Mouse (Mus musculus): ENCODE measurements at regions not wholly inside any gene's neighbourhood (a gene's known extent, or its start where the extent isn't known, plus 50 kb on each side); places are given as distances from the start of the nearest gene placed in this dataset.
A peak's percentile ranks its signal among the peaks of the same experiment; 100 is the strongest.

DNA sequence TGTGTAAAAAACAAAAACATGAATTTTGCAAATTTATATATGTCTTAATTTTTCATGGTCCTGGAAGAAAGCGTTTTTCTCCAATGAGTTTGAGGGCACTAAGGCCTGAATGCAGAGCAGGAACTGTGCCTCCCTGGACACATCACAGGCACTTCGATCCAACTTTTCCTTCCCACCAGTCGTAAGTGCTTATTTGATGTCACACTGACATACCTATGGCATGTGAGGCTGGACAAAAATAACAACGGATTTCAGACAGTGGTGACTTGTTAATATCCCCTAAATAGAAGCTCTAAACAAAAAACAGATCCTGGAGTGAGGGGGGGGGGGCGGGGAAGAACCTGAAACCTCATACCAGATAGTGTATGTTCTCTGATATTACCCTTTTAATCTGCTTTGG, 1541.9 kb upstream of the Flrt2 start:
- DNase-seq, result no peak
- intact Hi-C loops (cut with DNase I), result no loop called here

DNA sequence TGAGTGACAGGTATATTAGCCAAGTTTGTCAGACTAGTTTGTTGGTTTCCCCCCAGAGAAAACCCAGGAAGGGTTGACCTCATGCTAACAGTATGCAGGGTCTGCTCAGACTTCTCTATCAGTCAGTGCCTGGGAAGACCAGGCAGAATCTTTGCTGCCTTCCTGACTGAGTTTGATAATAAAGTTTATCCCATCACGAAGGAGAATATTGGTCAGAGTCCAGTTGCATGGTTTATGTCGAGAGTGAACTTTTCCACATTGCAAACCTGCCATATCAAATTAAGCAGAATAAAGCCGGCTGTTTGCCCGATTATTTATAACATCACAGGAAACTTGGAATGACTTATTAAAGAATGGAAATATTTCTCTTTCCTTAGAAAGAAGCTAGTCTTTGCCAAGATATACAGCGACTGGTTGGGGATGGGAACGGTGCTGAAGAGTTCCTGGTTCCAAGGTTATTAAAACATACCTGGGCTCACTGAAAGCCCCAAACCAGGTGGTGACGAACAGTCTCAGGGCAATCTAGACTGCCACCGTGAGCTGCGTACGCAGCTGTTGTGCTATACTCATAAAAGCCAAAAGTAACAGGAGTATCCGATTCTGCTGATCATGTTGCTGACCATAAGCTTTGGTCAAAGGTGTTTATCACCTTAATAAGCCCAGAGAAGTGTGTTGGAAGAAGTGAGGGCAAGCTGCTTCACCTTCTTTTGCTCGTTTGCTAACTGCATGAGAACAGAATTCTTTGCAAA, 1536.7 kb upstream of the Flrt2 start:
- DNase-seq, result no peak
- intact Hi-C loops (cut with DNase I), result no loop called here

DNA sequence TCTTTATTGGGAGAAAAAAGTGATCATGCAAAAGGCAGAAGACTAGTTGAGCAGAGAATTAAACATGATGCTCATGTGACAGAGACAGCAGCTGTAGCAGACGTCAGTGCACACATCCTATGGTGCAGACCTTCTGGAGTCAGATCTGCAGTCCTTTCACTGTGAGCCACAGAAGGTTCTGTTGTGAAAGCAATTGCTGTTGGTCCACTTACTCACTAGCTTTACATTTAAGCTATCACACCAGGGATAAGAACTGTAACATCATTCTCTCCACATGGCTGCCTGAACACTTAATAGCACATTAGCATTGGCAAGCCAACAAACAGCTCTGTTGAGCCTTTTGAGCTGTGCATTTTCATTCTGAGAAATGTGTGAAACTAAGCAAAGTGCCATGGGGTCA, 1509.7 kb upstream of the Flrt2 start:
- intact Hi-C loops (cut with DNase I), result no loop called here
- DNase-seq, result no peak

DNA sequence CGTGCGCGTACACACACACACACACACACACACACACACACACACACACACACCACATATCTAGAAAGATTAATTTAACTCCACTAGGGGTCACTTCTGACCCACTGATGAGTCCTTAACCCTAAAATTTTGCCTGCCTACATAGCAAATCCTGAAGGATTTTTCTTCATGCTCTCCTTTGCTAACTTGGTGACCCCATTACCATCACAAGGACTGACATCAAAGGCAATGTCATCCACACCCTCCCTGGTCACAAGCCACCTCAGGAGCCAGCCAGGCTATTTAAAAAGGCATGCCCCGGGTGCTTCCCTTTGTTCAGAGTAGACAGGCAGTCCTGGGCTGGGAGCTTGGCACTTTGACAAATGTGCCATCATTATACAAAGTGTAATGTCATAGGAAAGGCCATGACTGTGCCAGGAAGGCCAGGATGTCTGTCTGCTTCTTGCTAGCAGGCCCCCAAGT, 1501.4 kb upstream of the Flrt2 start:
- intact Hi-C loops (cut with DNase I), result loop anchor here (2.0 to 10.0 kb wide), 3 partner anchors 234 to 1500 kb away; no protein-coding TSS in a partner anchor

DNA sequence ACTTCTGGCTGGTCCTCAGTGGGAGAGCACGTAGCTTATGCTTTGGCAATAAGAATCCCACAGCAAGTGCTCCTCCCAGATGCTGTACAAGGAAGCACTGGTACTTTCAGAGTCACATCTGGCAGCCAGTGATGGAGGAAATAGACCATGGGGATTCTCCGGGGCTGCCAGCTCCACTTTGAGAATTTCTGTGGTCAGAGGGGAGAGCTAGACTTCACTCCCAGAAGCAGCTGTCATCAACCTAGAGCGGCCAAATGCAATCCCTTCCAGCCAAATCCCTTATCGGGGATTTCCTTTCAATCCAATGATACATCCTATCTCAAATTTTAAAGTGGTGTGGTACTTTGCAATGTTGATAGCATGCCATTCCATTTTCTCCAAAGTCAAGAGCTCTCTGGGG, 1474.1 kb upstream of the Flrt2 start:
- peak; percentile 11 to 36 for DNase-seq
- intact Hi-C loops (cut with DNase I), result no loop called here

More for the DNA sequence above, 1501.4 kb upstream of the Flrt2 start:
- DNase-seq, result peak; percentile 48 to 50

DNA sequence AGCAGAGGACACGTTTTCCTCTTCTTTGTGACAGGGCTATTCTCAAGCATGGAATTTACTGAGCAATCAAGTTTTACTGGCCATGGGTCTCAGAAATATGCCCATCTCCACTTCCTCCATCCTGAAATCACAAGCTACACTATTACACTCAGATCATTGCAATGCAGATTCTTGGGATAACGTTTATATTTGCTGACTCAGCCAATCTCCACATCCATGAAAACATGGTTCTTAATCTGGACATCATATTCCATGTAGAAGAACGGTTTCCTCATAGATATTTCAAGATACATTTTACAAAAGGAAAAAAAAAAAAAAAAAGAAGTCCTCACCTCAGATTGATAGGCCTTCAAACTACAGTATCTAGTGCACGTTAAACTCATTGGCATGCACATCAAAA, 1462.1 kb upstream of the Flrt2 start:
- no peak for DNase-seq
- intact Hi-C loops (cut with DNase I), result no loop called here

DNA sequence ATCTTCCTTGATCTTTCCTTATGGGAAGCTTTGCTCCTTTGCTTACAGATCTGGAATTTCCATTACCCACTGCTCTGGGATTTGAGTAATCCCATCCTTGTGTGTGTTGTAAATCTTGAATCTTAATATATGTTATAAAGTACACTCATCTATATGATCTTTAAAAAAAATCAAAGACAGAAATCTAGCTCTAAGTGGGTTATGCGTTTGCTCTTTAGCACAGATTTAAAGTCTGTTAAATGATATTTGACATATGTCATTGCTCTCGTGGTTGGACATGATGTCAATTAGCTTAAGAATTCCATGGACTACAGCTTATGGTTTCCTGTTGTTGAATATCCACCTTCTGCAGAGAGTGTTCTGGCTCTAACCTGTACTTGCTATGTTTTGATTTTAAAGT, 1446.7 kb upstream of the Flrt2 start:
- intact Hi-C loops (cut with DNase I), result no loop called here
- no peak for DNase-seq

DNA sequence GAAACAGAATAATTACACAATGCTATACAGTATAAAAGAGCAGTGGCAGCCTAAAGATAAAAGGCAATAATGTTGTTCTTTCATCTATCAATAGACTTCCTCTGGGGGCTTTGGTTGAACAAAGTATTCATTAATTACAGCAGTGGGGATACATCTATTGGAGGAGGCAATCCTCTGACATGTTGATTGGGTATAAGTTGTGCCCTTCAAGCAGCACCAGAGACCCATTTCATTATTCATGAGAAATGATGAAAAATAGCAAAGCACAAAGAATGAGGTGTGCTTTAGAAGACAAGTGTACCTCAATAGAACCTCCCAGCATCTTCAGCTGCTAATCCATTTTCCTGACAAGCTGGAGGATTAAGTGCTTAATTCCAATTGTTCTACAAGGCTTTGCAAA, 1444.7 kb upstream of the Flrt2 start:
- DNase-seq, result no peak
- intact Hi-C loops (cut with DNase I), result no loop called here

DNA sequence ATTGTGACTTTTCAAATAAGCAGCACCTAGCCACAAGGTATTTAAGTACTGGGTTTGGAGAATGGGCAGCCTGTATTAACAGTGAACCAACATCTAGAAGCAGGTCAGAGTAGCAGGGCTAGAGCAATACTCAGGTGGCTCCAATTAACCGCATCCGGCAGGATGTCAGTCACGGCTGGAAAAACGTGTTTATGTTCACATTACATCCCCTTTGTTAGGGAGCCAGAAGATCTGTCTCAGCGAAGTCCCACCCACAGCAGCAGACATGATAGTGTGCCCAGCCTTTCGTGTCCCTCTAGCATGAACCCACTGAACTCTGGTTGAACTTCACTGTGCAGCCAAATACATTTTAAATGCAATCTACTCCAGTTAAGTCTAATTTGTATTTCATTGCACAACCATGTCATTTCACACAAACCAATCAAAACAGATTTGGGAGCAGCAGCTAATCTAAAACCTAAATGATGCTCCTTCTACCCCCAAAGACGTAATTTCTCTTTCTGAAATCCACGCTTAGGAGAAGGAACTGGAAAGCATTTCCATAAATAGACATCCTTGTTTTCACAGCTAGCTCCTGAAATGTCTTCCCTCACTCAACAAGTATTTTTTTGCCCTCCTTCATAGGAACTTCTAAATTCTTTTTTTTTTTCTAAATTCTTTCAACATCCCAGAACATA, 1438.9 kb upstream of the Flrt2 start:
- intact Hi-C loops (cut with DNase I), result no loop called here
- DNase-seq, result no peak

DNA sequence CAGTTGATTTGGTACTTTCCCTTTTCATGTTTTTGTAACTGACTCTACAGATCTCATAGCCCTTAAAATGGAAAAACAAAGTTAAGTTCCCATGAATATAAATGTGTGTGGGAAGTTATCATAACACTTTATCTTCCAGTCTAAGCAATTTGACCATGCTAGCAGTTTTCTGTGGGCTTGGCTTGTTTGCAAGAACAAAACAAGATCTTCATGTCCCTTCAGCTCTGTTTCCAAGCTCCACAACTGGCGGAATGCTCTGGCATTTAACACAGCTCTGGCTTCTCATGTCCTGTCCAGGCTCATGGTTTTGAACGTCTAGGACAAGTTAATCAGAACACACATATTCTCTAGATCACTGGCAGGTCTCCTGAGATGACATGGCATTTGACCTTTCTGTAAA, 1411.1 kb upstream of the Flrt2 start:
- intact Hi-C loops (cut with DNase I), result no loop called here
- peak; percentile 23 for DNase-seq

DNA sequence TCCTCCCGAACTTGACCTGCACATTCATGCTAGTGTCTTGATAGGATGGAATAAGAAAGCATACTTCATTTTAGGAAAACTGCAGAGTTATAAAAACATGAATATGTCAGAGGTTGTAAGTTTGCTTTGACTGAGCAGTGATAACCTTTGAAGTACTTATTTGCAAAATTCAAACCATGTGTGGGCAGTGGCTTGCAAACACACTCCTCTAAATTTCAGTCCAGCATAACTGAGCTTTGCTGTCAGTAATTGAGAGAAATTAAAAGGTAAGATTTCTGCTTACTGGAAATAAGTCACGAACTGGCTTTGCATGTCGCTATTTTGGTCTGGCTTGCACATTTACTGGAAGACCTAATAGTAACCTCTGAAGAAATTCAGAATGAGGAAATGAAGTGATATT, 1409.1 kb upstream of the Flrt2 start:
- no peak for DNase-seq
- intact Hi-C loops (cut with DNase I), result no loop called here

DNA sequence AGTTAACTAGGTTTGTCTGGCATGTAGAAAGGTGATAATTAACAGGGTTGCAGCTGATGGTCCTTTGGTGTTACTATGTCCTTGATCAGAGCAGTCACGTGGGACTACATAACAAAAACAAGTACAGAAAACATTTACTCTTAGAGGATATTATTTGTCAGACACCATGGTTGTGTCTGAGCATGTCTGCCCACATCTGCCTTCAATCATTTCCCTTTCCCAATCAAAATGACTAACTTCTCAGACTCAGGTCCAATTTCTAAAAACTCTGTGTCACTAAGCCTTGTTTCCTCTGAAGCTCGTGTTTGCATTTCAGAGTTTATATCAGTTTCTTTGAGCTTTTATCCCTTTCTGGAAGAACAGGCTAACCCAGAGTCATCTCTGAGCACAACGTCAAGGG, 1408.5 kb upstream of the Flrt2 start:
- intact Hi-C loops (cut with DNase I), result no loop called here

DNA sequence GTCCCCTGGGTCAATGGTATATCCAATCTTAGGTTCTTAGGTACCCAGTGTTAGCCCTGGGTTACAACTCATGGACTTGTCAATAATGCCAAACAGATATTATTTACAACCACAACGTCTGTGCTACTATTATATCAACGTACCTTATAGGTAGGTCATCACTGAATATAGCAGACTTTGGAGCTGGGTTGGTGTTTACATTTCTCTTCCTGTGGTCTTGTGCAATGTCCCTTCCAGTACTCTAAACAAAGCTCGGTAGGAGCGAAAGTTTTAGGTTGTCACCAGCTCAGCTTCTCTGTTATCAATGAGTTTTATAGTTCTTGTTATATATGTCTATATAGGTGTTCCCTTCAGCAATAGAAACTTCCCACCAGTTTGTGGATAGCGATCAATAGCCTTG, 1394.2 kb upstream of the Flrt2 start:
- DNase-seq, result no peak
- intact Hi-C loops (cut with DNase I), result no loop called here

More for the DNA sequence above, 1408.5 kb upstream of the Flrt2 start:
- DNase-seq, result no peak

DNA sequence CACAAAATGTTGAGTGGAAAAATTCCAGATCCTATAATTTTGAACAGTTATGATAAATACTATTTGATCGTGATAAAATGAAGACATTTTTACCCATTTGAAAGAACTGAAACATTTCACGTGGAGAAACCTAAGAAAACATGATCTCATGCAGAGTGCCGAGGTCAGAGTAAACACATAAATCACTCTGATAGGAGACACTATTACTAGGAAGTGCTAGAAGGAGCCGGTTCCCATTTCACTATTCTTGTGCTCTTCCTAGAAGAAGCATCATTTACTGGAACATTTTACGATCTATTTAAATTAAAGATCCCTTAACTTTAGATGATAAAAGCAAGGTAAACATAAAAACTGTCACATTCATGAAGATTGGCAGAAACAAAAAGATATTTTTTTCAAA, 1359.7 kb upstream of the Flrt2 start:
- no peak for DNase-seq
- intact Hi-C loops (cut with DNase I), result no loop called here

DNA sequence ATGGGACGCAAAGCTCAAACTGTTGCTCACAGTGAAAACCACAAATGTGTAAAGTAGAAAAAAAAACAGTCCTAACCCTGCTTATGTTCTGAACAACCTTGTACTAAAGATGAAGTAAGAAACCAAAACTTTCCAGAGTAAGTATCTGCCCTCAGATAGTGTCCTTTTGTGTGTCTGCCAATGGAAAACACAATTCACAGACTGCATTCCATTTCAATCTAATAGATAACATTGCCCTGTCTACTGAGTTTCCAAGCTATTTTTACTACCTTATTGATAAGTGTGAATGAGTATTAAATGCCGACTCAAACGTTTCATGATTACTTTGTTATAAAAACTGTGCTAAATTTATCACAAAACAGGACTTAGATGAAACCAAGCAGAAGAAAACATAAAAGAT, 1357.4 kb upstream of the Flrt2 start:
- intact Hi-C loops (cut with DNase I), result no loop called here
- no peak for DNase-seq

DNA sequence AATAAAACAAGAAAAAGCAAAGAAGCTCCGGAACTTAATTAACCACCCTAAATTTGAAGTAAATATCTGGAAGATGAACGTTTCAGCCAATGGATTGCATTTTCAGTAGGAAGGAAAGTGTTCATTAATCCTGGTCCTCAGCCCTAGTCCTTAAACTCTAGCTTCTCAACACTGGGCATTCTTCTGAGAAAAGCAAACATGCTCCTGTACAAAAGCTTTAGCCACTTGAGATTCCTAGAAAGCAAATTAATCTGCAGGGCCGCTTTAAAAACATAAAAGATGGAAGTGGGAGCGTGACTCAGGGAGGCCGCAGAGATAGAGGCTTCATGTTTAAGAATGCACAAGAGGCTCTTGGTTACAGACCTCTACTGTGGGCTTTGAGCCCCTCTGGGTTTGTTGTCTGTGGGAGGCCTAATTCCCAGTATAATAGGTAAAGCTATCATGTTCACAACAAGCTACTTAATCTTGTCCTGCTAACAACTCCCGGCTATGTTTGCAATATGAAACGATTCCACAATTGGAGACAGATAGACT, 1342.3 kb upstream of the Flrt2 start:
- intact Hi-C loops (cut with DNase I), result no loop called here
- no peak for DNase-seq

DNA sequence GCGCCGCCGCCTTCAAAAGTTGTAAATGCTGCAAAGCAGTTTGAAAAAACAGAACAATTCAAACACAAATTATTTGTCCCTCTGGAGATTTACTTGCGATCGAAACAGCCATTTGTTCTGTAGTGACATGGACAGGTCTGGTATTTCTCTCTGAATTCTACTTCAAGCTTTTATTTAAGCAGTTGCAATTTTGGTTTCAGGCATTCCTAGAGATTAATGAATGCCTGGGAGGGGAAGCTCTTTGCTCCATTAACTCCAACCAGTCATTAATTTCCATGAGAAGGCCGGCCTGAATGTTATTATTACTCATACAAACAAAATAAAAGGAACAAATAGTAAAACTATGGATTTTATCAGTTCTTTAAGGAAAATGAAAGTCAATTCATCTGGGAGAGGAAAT, 1327.8 kb upstream of the Flrt2 start:
- no peak for DNase-seq
- intact Hi-C loops (cut with DNase I), result no loop called here

DNA sequence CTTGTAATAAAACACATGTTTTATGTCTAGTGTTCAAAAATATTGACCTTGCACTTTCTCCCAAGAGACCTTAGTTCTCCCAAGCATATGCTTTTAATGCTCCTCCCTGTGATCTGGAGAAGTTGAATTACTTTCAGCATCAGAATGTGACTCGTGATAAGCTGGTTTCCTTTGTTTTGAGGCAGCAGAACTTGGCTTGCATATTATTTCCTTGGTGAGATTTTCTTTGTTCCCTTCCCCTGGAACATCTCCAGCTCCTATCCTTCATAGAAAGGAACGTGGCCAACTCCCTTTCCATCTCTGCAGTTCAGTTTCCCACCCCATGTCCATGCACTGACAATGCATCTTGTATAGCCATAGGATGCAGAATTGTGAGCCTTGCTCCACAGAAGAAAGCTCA, 1292.0 kb upstream of the Flrt2 start:
- intact Hi-C loops (cut with DNase I), result no loop called here
- peak in 1 of 2 experiments; percentile 9 for DNase-seq

DNA sequence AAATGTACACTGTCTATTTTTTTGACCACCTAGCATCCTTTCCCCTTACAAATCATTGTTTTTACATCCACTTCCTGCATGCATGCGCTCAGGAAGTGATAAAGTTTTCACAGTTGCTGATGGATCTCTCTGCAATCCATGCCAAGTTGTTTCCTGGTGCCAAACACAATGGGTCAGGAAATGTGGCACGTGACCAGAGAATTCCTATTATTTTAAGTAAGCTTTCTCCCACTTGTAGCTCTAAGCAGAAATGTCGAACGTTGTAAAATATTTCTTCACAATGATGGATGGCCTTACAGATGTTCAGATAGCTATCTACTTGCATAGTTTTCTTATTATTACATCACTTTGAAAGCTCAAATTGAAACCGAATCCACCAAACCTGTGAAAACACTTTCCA, 1271.1 kb upstream of the Flrt2 start:
- DNase-seq, result peak; percentile 31 to 50
- intact Hi-C loops (cut with DNase I), result loop anchor here (10.0 kb wide), 2 partner anchors 226 to 1274 kb away; partner anchors contain the start of gene Flrt2

DNA sequence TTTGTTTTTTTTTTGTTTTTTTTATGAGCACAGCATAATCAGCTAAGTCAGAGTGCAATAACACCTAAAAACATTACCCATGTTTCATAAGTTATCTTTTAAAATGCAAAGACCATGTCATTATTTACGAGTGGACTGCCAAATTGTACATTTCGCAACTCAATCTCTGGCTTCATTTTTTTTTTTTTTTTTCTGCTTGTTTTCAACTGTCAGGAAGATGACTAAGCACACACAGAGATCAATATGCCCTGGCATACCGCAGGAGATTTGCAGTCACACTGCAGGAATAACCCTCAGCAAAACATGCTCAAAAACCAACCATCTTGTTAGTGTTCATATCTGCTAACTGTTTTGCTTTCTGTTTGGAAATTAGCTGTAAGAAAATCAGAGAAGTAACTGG, 1270.3 kb upstream of the Flrt2 start:
- DNase-seq, result no peak
- intact Hi-C loops (cut with DNase I), result loop anchor here (10.0 kb wide), 2 partner anchors 227 to 1273 kb away; partner anchors contain the start of gene Flrt2

DNA sequence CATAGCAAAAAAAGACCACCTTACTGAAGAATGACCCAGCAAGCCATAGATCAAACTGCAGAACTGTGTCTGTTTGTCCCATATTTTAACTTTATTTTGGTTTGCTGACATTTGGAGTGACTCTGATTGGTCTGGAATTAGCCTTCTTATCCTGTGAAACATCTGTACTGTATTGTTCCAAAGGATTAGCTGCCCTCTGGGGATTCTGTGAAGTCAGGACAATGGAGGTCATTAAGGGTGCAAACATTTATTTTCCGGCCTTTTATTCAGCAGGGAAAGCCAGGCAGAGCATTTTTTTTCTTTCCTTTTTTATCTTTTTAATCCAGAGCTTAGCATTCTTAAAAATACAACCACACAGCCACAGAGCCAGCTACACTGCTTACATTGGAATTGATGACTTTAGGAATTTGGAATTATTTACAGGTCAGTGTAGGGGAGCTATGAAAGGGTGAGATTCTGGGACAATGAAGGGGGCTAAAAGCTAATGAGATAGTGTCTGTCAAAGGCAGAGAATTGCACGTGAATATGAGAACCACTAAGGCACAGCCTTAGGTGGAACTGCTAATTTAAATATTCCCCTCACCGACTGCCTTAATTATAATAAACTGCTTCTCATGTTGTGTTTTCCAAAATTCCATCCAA, 1267.6 kb upstream of the Flrt2 start:
- intact Hi-C loops (cut with DNase I), result loop anchor here (10.0 kb wide), 2 partner anchors 230 to 1270 kb away; partner anchors contain the start of gene Flrt2

More for the DNA sequence above, 1267.6 kb upstream of the Flrt2 start:
- DNase-seq, result no peak

Measured in heart, postnatal 14 days (tissue).